Mouse (Mus musculus) embryonic facial prominence, embryonic 14.5 days (tissue): ENCODE results near the gene Phrf1. TPM values are rescaled to one million over a fixed set of nuclear protein-coding genes. Genes with fewer than 3 reads are reported as not detected.

ENCODE experiments used
- ATAC-seq: fragments of 200-750 bp; cut with Nextera tagmentation; 2 replicates; pipeline ENCODE4 v1.8.0; 2017; ENCODE audit warnings: low read depth, moderate number of reproducible peaks, moderate TSS enrichment
- DNase-seq: peaks from one replicate; pipeline ENCODE4 v3.0.0-alpha.2; 2015; ENCODE audit warnings: low spot score
- H3K27ac ChIP-seq: fragments of 300-500 bp; sonication (generic); replicated peaks from 2 replicates; pipeline ENCODE4 v1.5.1; 2014; ENCODE audit warnings: low read depth, mild to moderate bottlenecking, low read length, moderate library complexity
- H3K27me3 ChIP-seq: fragments of 300-500 bp; sonication (generic); replicated peaks from 2 replicates; pipeline ENCODE4 v1.6.1; 2014; ENCODE audit warnings: low read length; ENCODE audit not compliant: control insufficient read depth, insufficient read depth
- H3K36me3 ChIP-seq: fragments of 300-500 bp; sonication (generic); 2 replicates; pipeline ENCODE4 v1.6.1; 2014; ENCODE audit warnings: low read length, mixed read lengths; ENCODE audit not compliant: control insufficient read depth, insufficient read depth
- H3K4me1 ChIP-seq: fragments of 300-500 bp; sonication (generic); 2 replicates; pipeline ENCODE4 v1.6.1; 2014; ENCODE audit warnings: antibody characterized with exemption, low read length; ENCODE audit not compliant: control insufficient read depth, insufficient read depth
- H3K4me2 ChIP-seq: fragments of 300-500 bp; sonication (generic); 2 replicates; pipeline ENCODE4 v1.6.1; 2014; ENCODE audit warnings: low read depth, mild to moderate bottlenecking, low read length, moderate library complexity, mixed read lengths
- H3K4me3 ChIP-seq: fragments of 300-500 bp; sonication (generic); 2 replicates; pipeline ENCODE4 v1.5.1; 2014; ENCODE audit warnings: low read depth, mild to moderate bottlenecking, low read length
- H3K9ac ChIP-seq: fragments of 300-500 bp; sonication (generic); 2 replicates; pipeline ENCODE4 v1.6.1; 2014; ENCODE audit warnings: low read depth, mild to moderate bottlenecking, low read length, moderate library complexity, mixed read lengths
- H3K9me3 ChIP-seq: fragments of 300-500 bp; sonication (generic); 2 replicates; pipeline ENCODE4 v1.6.1; 2016; ENCODE audit warnings: low read length; ENCODE audit not compliant: control insufficient read depth
- WGBS: fragments of 180-500 bp; shearing (Covaris S2); extraction: QIAGEN DNeasy Blood & Tissue Kit; methylation state at CpG from one replicate; pipeline ENCODE4 v1.1.7; 2014; 5-methylcytosine and 5-hydroxymethylcytosine counted together
- microRNA counts: library from miRNA; unstranded; fragments of <30 nt; microRNA quantifications from one replicate; lab custom pipeline; 2017
- microRNA-seq: library from miRNA; unstranded; fragments of <30 nt; microRNA quantifications from one replicate; pipeline ENCODE4, GENCODE M21; 2016; ENCODE audit warnings: borderline number of aligned reads
- polyA plus RNA-seq: library from polyadenylated mRNA; unstranded; fragments of >200 nt; fragmentation: Nextera tagmentation; extraction: Ambion mirVana; gene quantifications from 2 replicates; pipeline ENCODE4 v1.2.1, GENCODE M21; 2014

Gene Phrf1
- polyA plus RNA-seq, 1 experiment from 2014 or later: 59.8 TPM

GRCm38 (mm10) chr7:141294479-141294878 lies 65.9 kb downstream of the Phrf1 start:
- DNase-seq: no peak
- H3K27ac ChIP-seq: no peak overlapping the region
- H3K9me3 ChIP-seq: no peaks in the 10 kb centered on the region
- ATAC-seq: no peak
- peak overlapping the region; percentile 37 for H3K4me3 ChIP-seq
- peaks cover 54% of the 10 kb centered on the region for H3K27me3 ChIP-seq
- WGBS: 7% methylated on average over 16 of the region's 22 CpGs
- peaks cover 14% of the 10 kb centered on the region; the same call in 1 of the 2 replicates for H3K36me3 ChIP-seq
- H3K4me2 ChIP-seq: peak overlapping the region; percentile 79
- peak overlapping the region; percentile 62 for H3K9ac ChIP-seq
- H3K4me1 ChIP-seq: peaks cover 10% of the 10 kb centered on the region; the same call in 1 of the 2 replicates

DNA sequence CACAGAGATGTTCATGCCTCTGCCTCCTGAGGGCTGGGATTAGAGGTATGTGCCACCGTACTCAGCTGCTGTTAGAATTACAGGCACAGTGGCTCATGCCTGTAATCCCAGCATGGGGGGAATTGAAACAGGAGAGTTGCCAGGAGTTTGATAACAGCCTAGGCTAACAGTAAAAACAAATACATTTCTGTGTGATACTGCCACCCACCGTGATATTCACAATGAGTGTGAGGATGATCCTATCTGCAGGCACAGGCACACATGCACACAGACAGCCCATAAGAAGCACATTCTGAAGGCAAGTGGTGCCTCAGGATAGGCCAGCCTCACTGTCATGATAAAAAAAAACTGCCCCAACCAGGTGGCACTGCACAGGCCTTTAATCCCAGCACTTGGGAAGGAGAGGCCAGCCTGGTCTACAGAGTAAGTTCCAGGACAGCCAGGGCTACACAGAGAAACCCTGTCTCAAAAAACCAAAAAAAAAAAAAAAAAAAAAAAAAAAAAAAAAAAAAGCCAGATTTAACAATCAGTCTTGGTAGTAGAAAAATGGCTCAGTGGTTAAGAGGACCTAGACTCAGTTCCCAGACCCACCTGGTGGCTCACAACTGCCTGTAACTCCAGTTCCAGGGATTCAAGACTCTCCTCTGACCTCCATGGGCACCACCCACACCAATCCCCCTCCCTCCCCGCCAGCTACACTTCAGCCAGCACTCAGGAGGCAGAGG lies 69.5 kb downstream of the Phrf1 start:
- H3K36me3 ChIP-seq: peaks cover 45% of the 10 kb centered on the region
- 76% methylated on average over 3 of the region's 3 CpGs for WGBS
- H3K27ac ChIP-seq: no peak overlapping the region
- DNase-seq (no peak), ATAC-seq (no peak)
- H3K9me3 ChIP-seq: no peaks in the 10 kb centered on the region
- no peak overlapping the region for H3K4me2 ChIP-seq
- H3K4me3 ChIP-seq: no peak overlapping the region
- H3K27me3 ChIP-seq: peaks cover 32% of the 10 kb centered on the region
- H3K4me1 ChIP-seq: 0 out of 2 replicates have a peak, but pooled peaks cover 4% of the 10 kb centered on the region
- H3K9ac ChIP-seq: no peak overlapping the region

DNA sequence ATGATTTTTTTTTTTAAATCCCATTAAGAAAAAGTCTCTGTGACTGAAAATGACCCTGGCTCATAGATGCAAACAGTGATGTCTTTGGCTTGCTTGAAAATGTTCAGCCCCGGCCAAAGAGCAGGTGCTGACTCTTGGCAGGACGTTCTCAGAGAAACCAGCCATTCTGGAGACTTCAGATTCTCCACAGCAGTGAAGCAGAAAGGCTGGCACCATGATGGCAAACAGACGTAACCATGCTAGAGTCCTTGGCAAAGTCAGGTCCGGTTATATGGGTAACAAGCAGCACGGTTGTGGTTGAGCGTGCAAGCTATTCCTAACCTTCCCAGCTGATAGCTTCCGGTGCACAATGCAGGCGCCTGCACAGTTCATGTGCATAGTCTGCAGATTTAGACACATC lies 70.6 kb downstream of the Phrf1 start:
- Histone ChIP-seq H3K4me3 (no peak overlapping the region), H3K9ac (no peak overlapping the region), H3K9me3 (no peaks in the 10 kb centered on the region), H3K4me1 (no peaks in the 10 kb centered on the region), H3K27ac (no peak overlapping the region), H3K36me3 (peaks cover 56% of the 10 kb centered on the region), H3K4me2 (no peak overlapping the region), H3K27me3 (peaks cover 21% of the 10 kb centered on the region)
- WGBS: 93% methylated on average over 8 of the region's 8 CpGs
- no peak for DNase-seq
- no peak for ATAC-seq

DNA sequence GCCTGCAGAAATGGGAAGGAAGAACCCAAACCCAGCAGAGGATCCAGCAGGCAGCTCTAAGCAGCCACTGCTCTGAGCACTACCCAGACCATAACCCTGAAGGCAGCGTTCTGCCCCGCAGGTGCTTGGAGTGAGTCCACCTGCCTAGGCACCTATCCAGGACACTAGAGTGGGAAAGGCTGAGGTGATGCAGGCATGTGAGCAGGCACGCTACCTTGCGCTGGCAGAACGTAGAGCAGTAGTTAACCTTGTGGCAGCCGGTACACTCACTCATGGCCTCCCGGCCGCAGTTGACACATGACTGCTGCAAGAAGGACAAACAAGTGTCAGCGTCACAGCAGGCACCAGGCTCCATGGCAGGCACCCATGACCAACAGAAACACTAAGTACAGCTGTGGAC lies 72.8 kb downstream of the Phrf1 start:
- WGBS: 98% methylated on average over 9 of the region's 9 CpGs
- Histone ChIP-seq H3K9ac (no peak overlapping the region), H3K9me3 (no peaks in the 10 kb centered on the region), H3K4me3 (no peak overlapping the region), H3K27ac (no peak overlapping the region), H3K4me2 (no peak overlapping the region), H3K4me1 (no peaks in the 10 kb centered on the region), H3K36me3 (peaks cover 78% of the 10 kb centered on the region), H3K27me3 (no peaks in the 10 kb centered on the region)
- DNase-seq (no peak), ATAC-seq (no peak)

DNA sequence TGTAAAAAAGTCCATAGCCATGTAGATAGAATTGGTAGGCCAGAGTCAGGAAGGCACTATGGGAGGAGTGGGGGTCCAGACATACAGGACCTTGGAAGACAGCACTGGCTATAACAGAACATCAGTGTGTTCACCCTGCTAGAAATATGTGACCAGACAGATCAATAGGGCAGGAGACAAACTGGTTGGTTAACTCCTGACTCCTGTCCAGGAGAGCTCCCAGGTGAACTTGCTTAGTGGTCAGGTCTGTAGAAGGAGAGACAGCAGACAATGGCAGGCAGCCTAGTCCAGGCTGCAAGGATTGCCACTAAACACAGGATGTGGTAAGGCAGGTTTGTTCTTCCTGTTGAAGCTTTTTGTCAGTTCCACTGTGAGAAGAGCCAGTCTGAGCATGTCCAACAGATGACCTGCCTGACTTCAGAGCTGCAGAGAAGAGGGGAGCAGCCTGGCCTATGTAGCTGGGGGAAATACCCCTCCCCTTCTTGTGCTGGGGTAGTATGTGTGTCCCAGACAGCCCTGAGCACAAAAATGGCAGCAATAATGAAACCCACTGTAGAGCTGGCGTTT lies 74.2 kb downstream of the Phrf1 start:
- Histone ChIP-seq H3K9ac (no peak overlapping the region), H3K4me3 (no peak overlapping the region), H3K27ac (no peak overlapping the region), H3K27me3 (no peaks in the 10 kb centered on the region), H3K4me2 (no peak overlapping the region), H3K4me1 (no peaks in the 10 kb centered on the region), H3K9me3 (no peaks in the 10 kb centered on the region), H3K36me3 (peaks cover 84% of the 10 kb centered on the region)
- DNase-seq (no peak), ATAC-seq (no peak)
- 76% methylated on average over 1 of the region's 1 CpGs for WGBS

GRCm38 (mm10) chr7:141304537-141304936 lies 76.0 kb downstream of the Phrf1 start:
- Histone ChIP-seq H3K4me3 (no peak overlapping the region), H3K4me1 (no peaks in the 10 kb centered on the region), H3K36me3 (peaks cover 95% of the 10 kb centered on the region), H3K27ac (no peak overlapping the region), H3K27me3 (no peaks in the 10 kb centered on the region), H3K9me3 (no peaks in the 10 kb centered on the region), H3K9ac (no peak overlapping the region), H3K4me2 (no peak overlapping the region)
- ATAC-seq (no peak), DNase-seq (no peak)
- WGBS: 89% methylated on average over 4 of the region's 4 CpGs

MicroRNAs encoded within 50 kb of the gene (microRNA counts, 519-probe panel; counts per million panel counts)
- microRNA mmu-miR-210 (lab: Ali Mortazavi, UCI): 3,102 counts per million, percentile 73 among the panel's probes with 10 or more counts

Small RNA genes within 50 kb of the gene (microRNA-seq; reads per million reads assigned to microRNA genes)
- 589 reads per million, percentile 70 among the genes with 10 or more reads in this experiment for gene Mir210

Other genes starting within 250 kb of the Phrf1 start
- gene Ifitm3, start 218.0 kb upstream of the Phrf1 start, polyA plus RNA-seq: 170 and 178 TPM in 2 replicates
- gene Ifitm6, start 210.9 kb upstream of the Phrf1 start, polyA plus RNA-seq: 1.6 and 2.1 TPM in 2 replicates
- not detected in 2 replicates for gene Gm17387, start 199.7 kb upstream of the Phrf1 start, polyA plus RNA-seq
- gene B4galnt4, start 167.7 kb upstream of the Phrf1 start, polyA plus RNA-seq: 6.6 and 10.3 TPM in 2 replicates
- gene Pkp3, start 150.6 kb upstream of the Phrf1 start, polyA plus RNA-seq: 30.0 and 33.5 TPM in 2 replicates
- 4.0 and 4.4 TPM in 2 replicates for gene Sigirr, start 128.2 kb upstream of the Phrf1 start, polyA plus RNA-seq
- gene Ano9, start 111.0 kb upstream of the Phrf1 start, polyA plus RNA-seq: 3.7 and 5.0 TPM in 2 replicates
- gene Ptdss2, start 106.4 kb upstream of the Phrf1 start, polyA plus RNA-seq: 64.5 and 74.8 TPM in 2 replicates
- gene Rnh1, start 55.9 kb upstream of the Phrf1 start, polyA plus RNA-seq: 160 and 166 TPM in 2 replicates
- gene Hras, start 34.8 kb upstream of the Phrf1 start, polyA plus RNA-seq: 122 and 142 TPM in 2 replicates
- gene Lrrc56, start 34.6 kb upstream of the Phrf1 start, polyA plus RNA-seq: 6.0 and 7.2 TPM in 2 replicates
- 1.3 and 1.5 TPM in 2 replicates for gene Lmntd2, start 14.7 kb upstream of the Phrf1 start, polyA plus RNA-seq
- gene Rassf7, start 12.9 kb upstream of the Phrf1 start, polyA plus RNA-seq: 26.7 and 30.2 TPM in 2 replicates
- gene Irf7, start 37.7 kb downstream of the Phrf1 start, polyA plus RNA-seq: 2.3 and 2.4 TPM in 2 replicates
- gene Cdhr5, start 48.0 kb downstream of the Phrf1 start, polyA plus RNA-seq: 0.21 TPM in 1 of 2 replicates, not detected in the other
- gene Sct, start 50.3 kb downstream of the Phrf1 start, polyA plus RNA-seq: 9.9 and 13.8 TPM in 2 replicates
- 0.81 and 1.3 TPM in 2 replicates for gene Drd4, start 63.2 kb downstream of the Phrf1 start, polyA plus RNA-seq
- 72.7 and 82.7 TPM in 2 replicates for gene Deaf1, start 98.9 kb downstream of the Phrf1 start, polyA plus RNA-seq
- 21.1 and 27.7 TPM in 2 replicates for gene Tmem80, start 99.0 kb downstream of the Phrf1 start, polyA plus RNA-seq
- gene Eps8l2, start 110.1 kb downstream of the Phrf1 start, polyA plus RNA-seq: 12.0 and 13.6 TPM in 2 replicates
- 248 and 250 TPM in 2 replicates for gene Taldo1, start 163.4 kb downstream of the Phrf1 start, polyA plus RNA-seq
- 37.1 and 51.1 TPM in 2 replicates for gene Gatd1, start 185.4 kb downstream of the Phrf1 start, polyA plus RNA-seq
- 2.8 and 4.5 TPM in 2 replicates for gene Cend1, start 200.7 kb downstream of the Phrf1 start, polyA plus RNA-seq
- gene Slc25a22, start 209.1 kb downstream of the Phrf1 start, polyA plus RNA-seq: 29.1 and 30.7 TPM in 2 replicates
- 7.1 and 7.4 TPM in 2 replicates for gene Pidd1, start 215.2 kb downstream of the Phrf1 start, polyA plus RNA-seq
- gene Rplp2, start 218.6 kb downstream of the Phrf1 start, polyA plus RNA-seq: 1,283 and 1,386 TPM in 2 replicates
- 16.9 and 20.4 TPM in 2 replicates for gene Pnpla2, start 226.4 kb downstream of the Phrf1 start, polyA plus RNA-seq
- 6.6 and 10.3 TPM in 2 replicates for gene Cracr2b, start 232.3 kb downstream of the Phrf1 start, polyA plus RNA-seq
- gene Cd151, start 238.6 kb downstream of the Phrf1 start, polyA plus RNA-seq: 54.9 and 60.7 TPM in 2 replicates
- 59.3 and 65.2 TPM in 2 replicates for gene Polr2l, start 246.3 kb downstream of the Phrf1 start, polyA plus RNA-seq
- gene Tspan4, start 246.5 kb downstream of the Phrf1 start, polyA plus RNA-seq: 85.1 and 86.2 TPM in 2 replicates